Mouse (Mus musculus) CD4-positive, CD25-positive, alpha-beta regulatory T cell, adult 2 months (primary cell): ENCODE data around the gene Tmprss15.
A peak's percentile ranks its signal among the peaks of the same experiment; 100 is the strongest.

ENCODE experiments used
- DNase-seq: peaks from one replicate; pipeline ENCODE4 v3.0.0-alpha.2; 2012; ENCODE audit warnings: low read depth, low spot score

The Tmprss15 gene

DNA sequence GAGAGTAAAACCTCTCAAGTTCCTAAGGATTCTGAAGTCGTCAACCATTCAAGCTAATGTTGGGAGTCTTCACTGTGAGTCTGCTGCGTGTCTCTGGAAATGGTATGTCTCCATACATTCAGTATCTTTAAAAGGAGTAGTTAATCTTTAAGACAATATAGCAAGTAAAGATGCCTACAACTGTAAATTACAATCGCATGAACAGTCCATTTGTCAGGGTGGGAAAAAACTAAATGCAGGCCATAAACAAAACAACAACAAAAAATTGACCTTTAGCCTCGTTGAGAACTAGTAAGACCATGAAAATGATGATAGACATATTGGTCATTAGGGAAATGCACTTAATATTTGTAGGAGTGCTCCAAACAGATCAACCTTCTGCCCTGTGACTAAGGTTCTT is at the start of gene Tmprss15:
Gene Tmprss15 (minus strand): TSS at position 101 of the 400 bp plus-strand sequence.
- no peak for DNase-seq

DNA sequence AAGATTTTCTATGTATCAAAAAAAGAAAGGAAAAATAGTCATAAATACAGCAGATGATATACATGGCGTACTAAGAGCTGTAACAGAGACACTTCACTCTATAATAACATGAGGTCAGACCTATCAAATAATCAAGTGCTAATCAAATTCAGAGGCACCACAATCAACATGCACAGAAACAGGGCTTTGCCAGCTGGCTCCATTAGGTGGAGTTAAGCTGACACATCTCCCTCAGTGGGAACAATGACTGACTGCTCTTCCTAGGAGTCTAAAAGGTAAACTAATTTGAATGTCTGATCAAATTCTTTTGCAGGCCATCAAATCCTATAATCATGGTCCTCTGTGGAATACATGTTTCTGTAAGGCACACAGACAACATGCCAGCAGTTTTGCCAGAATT is 24.0 kb upstream of the Tmprss15 start:
- no peak for DNase-seq

DNA sequence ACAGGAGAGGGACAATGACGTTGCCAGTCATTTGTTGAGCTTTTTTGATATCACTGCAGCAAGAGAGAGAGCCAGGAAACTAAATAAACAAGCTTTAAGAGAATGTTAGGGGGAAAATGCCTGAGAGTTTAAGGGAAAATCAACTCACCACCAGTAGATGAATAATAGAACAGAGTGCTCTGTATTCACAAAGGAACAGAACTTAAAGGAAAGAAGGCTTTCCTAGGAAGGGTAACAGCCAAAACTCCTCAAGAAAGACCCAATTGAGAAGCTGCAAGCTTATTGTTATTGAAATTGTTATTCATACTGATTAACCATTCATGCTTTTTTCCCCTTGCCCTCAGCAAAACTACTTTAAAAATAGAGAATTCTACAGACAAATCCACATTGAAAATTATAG is 18.6 kb upstream of the Tmprss15 start:
- DNase-seq, result no peak

DNA sequence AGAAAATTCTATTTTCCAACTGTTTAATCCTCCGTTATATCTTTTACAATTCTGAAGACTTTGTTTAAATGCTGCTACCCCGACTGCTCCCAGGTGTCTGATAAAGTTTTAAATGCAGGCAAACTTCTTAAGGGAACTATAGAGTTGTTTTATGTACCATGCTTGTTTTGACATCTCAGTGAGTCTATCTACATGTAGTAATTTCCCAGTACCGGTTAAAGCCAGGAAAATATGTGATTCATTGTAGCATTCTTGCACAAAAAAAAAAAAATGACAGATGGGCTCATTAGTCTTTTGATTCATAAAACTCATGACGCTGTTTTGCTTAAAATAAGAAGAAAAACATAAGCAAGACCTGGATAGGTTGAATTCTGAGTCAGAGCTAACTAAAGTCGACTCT is 18.1 kb upstream of the Tmprss15 start:
- DNase-seq, result no peak

DNA sequence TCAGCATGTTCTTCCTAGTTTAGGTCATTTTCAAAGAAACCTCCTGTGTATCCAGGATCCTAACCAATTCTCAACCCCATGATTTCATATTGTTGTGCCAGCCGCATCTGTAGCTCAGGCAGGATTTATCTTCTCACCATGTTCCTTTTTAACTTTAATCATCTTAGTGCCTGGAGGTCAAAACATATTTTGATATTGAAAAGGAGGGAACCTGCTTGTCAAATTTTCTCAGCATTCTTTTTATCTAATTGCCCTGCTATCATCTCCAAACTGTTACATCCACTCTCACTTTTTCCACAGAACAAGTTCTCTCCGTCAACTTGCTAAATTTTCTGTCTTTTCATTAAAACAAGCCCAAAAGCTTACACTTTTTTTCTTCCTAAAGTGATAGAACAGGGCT is 9.4 kb upstream of the Tmprss15 start:
- DNase-seq, result no peak

DNA sequence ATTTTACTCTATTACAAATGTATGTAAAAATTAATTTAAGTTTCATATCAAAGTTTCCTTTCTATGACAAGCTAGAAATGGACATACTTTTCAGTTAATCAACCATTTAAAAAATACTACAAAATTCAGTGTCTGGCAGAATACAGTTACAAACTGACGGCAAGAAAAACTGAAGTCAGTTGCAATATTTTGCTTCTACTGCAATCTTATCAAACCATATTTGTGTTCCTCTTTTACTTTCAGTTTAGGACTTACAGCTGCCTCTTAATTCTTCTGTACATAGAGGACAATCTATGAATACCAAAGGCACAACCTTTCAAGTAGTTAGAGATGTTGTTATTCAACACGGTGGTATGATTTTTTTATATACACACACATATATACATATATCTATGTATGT is 7.4 kb upstream of the Tmprss15 start:
- no peak for DNase-seq

DNA sequence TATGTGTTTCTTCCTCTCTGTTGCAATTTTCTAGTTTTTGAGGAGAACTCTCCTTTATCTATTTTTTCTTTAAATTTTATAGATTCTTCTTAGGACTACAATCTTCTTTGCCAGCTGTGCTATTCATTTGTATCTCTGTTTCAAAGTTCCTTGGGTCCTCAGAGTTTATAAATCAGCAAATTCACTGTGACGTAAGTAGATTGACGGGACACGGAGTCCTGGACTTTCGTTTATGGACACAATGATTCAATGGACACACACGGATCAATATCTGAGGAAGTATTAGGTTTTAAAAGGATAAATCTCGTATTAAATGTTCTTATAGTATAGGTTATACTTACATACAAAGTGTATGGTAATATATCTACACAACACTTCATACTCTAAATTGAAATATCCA is 4.3 kb downstream of the Tmprss15 start:
- DNase-seq, result no peak

DNA sequence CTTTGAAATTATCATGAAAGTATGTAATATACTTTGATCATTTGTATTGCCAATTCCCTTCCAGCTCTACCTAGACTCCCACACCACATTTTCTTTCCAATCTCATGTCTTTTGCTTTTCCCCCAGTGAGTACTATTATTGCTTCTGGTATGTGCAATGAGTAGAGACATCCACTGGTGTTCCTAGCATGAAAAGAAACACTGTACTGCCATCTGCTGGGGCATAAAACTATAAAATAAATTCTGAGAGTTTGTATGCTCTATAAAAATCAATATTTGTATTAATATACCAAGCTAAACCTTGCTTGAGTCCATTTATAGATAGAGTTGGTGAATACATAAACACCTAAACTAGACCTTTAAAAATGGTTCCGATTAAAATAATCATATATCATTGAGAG is 27.0 kb downstream of the Tmprss15 start:
- no peak for DNase-seq

DNA sequence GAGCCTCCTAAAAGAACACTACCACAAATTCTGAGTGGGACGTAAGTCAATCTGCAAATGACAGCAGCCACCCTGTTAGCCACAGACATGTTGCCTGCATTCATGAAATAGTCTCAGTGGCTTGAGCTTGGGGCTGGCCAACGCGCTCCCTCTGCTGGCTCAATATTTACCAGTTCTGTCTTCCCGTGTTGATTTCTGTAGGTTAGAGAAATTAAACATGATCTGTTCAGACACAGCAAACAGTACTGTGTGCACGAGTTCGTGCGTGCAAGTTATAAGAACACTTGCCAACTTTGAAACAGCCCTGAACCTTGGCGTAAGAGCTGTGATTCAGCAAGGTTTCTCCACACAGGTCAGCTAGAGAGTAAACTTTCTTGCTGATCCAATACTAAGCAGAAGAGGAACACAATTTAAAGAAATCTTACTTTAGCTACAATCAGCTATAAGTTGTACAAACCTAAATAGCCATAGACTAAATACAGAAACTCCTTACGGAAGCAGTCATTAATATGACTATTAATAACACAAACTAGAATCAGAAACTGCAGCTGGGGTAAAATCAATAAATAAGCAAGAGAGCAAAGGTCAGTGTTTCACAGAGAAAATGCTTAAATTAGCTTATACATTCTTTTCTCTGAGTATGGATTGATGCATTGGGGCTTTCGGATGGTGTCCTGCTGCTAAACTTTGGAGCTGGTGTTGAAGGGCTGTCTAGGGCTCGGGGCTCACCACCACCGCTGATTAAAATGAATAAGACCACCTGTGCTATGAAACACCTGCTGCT is 31.9 kb downstream of the Tmprss15 start:
- no peak for DNase-seq

DNA sequence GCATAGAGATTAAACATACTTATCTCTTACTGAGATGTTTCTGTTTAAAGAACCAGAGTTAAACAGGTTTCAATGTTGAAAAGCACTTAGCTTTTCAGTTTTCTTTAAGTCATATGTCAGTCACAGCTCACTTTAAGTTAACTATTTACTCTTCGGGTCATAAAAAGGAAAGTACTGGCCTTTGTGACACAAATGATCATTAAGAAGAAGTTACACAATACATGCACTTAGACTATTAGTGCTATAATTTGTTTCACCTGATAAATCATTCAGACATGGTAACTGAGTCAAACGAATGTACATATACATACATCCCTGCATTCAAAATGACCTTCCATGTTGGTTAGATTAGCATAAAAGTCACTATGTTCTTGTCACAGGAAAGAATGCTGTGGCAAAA is 58.3 kb downstream of the Tmprss15 start:
- DNase-seq, result no peak

DNA sequence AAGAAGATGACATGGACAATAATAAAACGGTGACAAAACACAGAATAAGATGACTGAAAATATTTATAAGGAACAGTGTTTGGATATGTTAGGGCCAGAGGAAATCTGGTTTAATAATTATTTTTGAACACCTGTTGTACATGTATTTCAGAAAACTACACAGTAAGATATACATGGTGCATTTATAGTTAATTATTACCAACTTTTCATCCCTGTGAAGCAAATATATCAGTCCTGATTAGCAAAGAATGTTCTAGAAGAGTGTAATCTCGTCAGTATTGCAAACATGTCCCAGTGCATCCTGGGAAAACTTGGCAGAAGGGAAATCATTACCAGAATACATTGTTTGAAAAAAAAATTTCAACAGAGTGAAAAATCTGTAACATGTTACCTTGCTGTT is 88.1 kb downstream of the Tmprss15 start:
- no peak for DNase-seq

DNA sequence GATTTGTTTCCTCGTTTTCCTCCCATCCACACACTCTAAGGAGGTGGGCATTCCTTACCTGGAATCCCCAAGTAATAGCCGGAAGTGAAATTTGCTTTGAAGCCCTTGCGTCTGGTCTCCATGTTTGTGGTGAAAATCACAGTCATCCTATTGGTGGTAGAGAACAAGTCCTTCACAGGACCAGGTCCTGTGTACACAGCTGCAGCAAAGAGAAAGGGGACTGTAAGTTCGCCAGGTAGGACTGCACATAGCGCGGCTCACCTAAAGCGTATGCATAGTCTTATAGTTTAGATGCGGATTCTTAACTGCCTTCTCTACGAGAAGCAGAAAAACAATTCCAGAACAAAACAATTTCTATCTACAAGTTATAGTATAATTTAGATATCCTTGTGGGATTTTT is 89.2 kb downstream of the Tmprss15 start:
- no peak for DNase-seq

DNA sequence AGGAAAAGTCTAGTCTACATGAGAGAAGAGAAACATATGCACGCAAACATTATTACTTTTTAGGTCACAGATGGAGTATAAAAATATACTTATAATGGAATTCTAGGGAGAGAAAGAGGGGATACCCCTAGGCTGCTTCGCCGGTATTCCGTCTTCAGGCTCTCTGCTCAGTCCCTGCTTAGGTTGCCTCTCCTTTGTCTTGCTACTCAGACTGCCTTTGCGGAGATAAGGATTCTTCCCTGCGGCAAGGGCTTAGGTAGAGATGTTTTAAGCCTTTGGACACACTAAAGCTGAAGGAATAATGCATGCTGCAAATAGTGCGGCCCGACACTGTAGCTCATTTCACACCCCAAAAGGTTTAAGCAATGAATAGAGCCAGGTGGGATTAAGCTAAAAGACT is 114.5 kb downstream of the Tmprss15 start:
- DNase-seq, result no peak

DNA sequence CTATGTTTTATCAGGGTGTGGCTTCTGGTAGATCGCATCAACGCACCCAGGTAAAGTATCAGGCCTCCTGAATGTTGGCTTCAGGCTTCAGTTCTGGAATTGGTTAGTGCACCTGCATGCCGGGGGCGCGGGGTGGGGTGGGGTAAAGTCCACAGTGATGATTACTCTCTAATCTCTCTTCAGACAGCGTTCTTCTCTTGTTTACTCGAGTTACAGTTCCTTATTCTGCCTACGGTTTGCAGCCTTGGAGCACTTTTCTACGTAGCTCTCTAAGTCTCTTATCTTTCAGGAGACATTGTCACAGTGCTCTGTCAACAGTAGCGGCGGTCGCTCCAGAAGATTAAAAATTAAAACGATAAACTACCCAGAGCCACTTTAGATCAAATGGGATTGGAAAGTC is 116.8 kb downstream of the Tmprss15 start:
- no peak for DNase-seq

DNA sequence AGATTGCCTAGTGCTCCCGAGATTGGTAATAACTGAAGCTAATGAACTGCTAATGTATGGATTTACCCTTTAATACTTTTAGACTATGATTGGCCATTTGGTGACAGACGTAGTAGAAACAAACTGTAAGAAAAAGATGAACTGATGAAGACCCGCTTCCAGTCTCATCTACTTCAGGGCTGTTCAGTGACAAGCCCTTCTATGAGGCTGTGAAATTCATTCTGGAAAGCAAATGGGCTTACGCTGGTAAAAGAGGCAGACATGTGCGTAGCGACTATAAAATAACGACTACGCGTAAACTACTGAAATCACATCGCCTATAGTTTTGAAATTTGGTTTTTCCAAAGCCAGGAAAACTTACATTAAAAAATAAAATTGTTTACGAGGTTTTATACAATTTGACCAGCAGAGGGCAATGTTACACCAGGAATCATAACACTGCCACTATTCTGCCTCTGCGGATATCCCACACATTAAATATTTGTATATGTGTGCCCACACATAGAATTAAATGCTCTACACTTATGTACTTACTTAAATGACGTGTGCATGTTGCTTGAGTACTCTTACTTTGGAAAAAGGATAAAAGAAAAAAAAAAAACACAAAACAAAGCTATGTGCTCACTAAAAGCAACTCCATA is 121.7 kb downstream of the Tmprss15 start:
- peak; percentile 12 for DNase-seq

DNA sequence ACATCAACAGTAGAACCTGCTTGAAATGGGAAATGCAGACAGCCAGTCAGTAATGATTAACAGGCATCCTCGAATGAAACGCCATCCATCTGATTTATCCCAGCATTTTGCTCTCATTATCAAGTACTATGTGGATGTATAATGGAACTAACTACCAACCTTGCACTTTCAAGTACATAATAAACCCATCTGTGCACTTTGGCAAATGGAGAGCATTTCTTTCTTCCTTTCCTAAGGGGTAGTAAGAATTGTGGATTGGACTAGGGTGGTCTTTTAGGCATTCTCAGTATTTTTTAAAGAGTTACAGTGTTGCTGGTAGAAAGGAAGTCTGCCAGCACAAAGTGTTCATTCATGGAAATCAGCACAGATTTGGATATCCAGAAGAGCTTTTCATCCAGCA is 133.5 kb downstream of the Tmprss15 start:
- DNase-seq, result no peak

DNA sequence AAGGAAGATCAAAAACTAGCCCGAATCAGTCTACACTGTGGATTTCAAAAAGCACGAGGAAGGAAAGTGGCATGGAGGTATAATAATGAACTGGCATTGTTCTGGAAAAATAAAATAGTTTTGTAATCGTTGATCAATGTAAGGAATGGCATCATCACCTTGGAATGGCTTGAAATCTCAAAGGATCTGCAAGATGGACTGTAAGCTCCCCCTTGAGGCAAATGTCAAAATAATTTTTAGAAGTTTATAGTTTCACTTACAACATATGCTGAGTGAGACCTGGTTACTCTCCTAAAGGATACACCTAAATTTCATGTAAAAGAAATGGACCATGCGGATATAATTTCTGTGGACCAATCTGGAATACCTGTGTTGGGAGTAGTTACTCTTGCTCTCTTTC is 140.5 kb downstream of the Tmprss15 start:
- no peak for DNase-seq

DNA sequence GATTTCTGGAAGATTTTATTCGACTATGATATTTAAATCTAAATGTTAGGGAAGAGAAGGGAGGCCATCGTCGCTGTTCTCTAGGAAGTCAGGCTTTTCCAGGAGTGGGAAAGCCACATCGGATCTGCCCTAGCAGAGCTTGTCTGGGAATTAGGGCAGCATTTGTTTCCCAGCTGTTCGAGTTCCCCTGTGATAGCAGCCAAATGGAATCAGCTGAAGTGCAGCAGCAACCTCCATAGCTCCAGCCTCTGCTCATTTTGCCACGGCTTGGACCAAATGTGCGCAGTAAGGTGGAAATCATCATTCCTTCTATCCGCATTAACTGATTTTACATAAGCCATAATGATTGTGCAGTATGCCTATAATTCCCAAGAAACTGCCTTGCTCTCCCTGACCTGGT is 153.1 kb downstream of the Tmprss15 start:
- DNase-seq, result no peak

DNA sequence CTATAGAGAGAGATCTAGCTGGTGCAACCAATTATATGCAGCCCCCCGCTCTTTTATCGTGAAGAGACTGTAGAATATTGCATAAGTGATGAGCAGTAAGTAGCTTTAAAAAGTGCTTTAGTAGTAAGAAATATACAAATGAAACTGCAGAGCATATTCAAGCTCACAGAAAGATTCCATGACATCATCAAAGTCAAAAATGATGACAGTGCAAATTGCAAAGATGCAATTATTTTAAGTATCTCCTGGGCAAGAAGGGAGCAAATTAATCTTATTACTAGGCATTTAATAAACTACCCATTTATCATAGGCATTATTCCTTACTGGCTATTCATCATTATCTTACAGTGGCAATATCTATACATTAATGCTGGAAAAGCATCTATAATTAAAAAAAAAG is 156.6 kb downstream of the Tmprss15 start:
- no peak for DNase-seq

DNA sequence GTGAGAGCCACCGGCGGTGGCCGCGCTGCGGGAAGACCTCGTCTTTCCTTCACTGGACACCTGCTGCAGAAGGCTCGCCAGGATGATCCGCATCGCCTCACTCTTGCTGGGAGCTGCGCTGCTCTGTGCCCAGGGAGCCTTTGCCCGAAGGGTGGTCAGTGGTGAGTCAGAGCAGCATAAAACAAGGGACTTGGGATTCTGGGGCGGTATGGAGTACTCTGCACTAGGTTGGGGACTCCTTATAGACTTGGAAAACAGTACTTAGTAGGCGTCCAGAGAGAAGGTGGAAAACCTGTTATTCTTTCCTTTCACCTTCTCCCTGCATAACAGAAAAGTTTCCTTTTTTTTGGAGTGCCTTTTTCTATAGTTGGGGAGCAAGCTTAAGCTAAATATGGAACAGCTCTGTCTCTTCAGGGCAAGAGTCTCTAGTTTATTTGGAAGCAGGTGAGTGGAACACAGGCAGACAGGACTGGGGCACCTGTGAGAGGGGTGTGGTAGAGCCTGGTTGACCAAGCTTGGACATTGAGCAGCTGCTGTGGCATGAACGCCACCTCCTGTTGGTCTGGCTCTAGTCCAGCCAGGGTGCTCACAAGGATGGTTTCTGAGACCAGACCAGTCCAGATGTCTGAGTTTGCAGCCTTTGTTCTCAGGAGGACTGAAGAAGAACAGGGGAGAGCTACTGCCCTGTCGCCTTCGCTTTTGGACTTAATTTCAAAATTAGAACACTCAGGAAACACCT is 159.4 kb downstream of the Tmprss15 start:
- DNase-seq, result no peak

DNA sequence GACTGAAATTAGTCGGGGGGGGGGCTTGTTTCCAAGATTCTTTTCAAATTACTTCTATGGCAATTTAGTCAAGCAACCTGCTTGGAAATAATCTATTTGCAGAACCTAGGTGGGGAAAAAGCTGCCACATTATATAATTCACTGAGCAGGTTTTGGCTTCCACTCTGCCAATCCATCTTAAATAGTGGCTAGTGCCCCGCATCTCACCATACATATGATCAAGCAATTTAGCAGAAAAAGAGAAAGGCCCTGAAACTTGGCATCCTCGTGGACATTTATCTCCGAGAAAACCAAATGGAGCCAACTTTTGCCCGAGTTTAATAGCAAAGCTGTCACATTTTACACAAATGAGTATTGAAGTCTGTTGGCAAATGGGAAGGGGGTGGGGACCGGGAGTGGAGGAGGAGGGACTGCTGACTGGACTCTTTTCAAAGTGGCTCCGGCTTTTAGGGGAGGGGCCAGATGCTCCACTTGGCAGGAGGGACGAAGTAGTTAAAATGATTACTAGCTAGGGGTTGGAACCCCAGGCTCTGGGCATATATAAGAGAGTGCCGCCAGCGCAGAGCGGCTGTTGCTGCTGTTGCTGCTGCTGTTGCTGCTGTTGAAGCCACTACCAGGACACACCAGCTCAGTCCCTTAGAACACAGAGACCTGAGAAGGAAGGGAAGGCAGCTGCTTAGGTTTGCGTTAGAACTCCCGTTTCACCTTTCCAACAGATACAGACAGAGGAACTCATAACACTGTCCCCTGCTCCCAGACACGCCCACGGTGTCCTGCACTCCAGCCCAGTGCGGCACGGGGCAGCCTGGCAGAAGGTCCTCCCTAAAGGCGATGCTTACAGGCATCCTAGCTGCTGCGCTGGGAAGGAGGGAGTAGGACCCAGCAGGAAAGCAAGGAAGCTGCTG is 160.3 kb downstream of the Tmprss15 start, which contains the start of gene Chodl:
Gene Chodl (plus strand): TSS at position 567 of the 905 bp plus-strand sequence.
- no peak for DNase-seq

DNA sequence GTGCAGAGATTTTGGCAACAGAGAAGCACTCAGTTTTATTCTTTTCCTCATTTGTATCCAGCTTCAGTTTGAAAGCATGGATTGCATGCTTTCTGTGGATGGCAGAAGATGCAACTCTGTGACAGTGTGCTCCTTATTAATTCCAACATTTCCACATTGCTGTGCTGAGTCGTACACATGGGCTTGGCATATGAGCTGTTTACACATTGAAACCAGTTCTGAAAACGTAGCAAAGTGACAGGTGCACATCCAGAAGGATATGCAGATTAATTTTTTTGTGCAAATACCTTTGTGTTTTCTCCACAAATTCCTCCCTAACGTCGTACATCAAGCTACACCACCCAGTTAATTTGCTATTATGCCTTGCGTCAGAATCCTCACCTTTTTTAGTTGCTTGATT is 168.3 kb downstream of the Tmprss15 start:
- no peak for DNase-seq
